Mouse (Mus musculus) heart, adult 2 months (tissue): Measurements from ENCODE around the gene Vps9d1. TPM values are rescaled to one million over a fixed set of nuclear protein-coding genes. Genes with fewer than 3 reads are reported as not detected.

Experiments used
- DNase-seq, 2 experiments: peaks; one replicate each; pipeline ENCODE4 v3.0.0; 2021
- H3K27ac ChIP-seq: fragments of 200-600 bp; 2 replicates; pipeline ENCODE4 v1.8.1; 2022
- H3K27me3 ChIP-seq: fragments of 200-500 bp; 2 replicates; pipeline ENCODE4 v1.6.1; 2012; ENCODE audit warnings: mild to moderate bottlenecking, low read length, inconsistent platforms, mixed read lengths; ENCODE audit not compliant: control insufficient read depth, insufficient read depth
- H3K36me3 ChIP-seq: fragments of 200-500 bp; 2 replicates; pipeline ENCODE4 v1.6.1; 2012; ENCODE audit warnings: low read length, inconsistent platforms; ENCODE audit not compliant: control insufficient read depth, insufficient read depth
- H3K4me1 ChIP-seq: fragments of 200-500 bp; 2 replicates; pipeline ENCODE4 v1.6.1; 2011; ENCODE audit warnings: low read length; ENCODE audit not compliant: control insufficient read depth, insufficient read depth
- H3K4me3 ChIP-seq: fragments of 200-600 bp; 2 replicates; pipeline ENCODE4 v1.8.1; 2022
- H3K79me2 ChIP-seq: fragments of 200-500 bp; replicated peaks from 2 replicates; pipeline ENCODE4 v1.6.1; 2012; ENCODE audit warnings: mild to moderate bottlenecking, inconsistent platforms, low read length, moderate library complexity, mixed read lengths; ENCODE audit not compliant: control insufficient read depth, insufficient read depth
- H3K9ac ChIP-seq: fragments of 200-500 bp; 2 replicates; pipeline ENCODE4 v1.6.1; 2012; ENCODE audit warnings: low read depth, mild to moderate bottlenecking, control low read depth, inconsistent platforms, low read length, mixed read lengths
- CTCF ChIP-seq: fragments of 200-600 bp; IDR thresholded peaks from 2 replicates; pipeline ENCODE4 v1.8.1; 2022; ENCODE audit warnings: antibody characterized with exemption, mild to moderate bottlenecking, moderate library complexity
- EP300 ChIP-seq: fragments of 200-500 bp; IDR thresholded peaks from 2 replicates; pipeline ENCODE4 v1.6.1; 2011; ENCODE audit warnings: low read depth, low read length, control low read depth; ENCODE audit not compliant: insufficient read depth
- POLR2A ChIP-seq: fragments of 200-500 bp; IDR thresholded peaks from 2 replicates; pipeline ENCODE4 v1.6.1; 2011; ENCODE audit warnings: mild to moderate bottlenecking, low read depth, low read length, control low read depth; ENCODE audit not compliant: insufficient read depth
- WGBS: fragments of 180-500 bp; shearing (Covaris S2); methylation state at CpG from one replicate; pipeline ENCODE4 v1.1.7; 2018; 5-methylcytosine and 5-hydroxymethylcytosine counted together
- intact Hi-C: fragments of 180-260 bp; cut with DNase I; formaldehyde crosslinking; loops from one replicate; pipeline ENCODE4 v1.15.1; 2025
- polyA plus RNA-seq: library from polyadenylated mRNA; depleted of rRNA; stranded (reverse); fragments of >200 nt; gene quantifications from 2 replicates; pipeline ENCODE4 v1.2.3, GENCODE M21; 2012
- total RNA-seq, 2 experiments: library from RNA; stranded (reverse); gene quantifications; 2 replicates each; pipeline ENCODE4 v1.2.3; 2021

Gene Vps9d1
- total and polyA plus RNA-seq, 3 experiments: 22.6 to 52.1 (median 34.3) TPM

DNA sequence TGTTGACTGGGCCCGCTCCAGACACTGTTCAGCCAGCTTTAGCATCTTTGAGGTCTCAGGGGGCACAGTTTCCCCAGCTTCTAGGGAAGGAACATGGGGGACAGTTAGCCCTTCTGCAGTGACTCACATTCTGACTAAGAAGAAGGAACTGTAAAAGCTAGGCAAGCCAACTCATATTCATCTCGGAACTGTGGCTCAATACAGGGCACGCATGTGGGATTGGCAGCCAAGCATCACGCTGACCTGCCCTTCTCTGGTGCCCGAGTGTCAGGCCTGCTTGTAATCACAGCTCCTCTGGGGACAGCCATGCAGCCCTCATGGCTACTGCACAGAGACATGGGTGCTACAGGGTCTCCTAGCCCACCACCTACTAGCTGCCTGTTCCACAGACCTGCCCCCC lies 3.2 kb downstream of the Vps9d1 start:
- TF ChIP-seq POLR2A (no peak), CTCF (no peak), EP300 (no peak)
- intact Hi-C loops: loop anchor here (5.0 kb wide), 1 partner anchor 121 kb away; the partner anchor contains the start of gene Tcf25
- WGBS: 89% methylated on average over 5 of the region's 5 CpGs
- Histone ChIP-seq H3K79me2 (no peaks in the 10 kb centered on the region), H3K36me3 (no peaks in the 10 kb centered on the region), H3K4me3 (no peak overlapping the region), H3K27me3 (no peaks in the 10 kb centered on the region), H3K9ac (no peak overlapping the region), H3K4me1 (peaks cover 3% of the 10 kb centered on the region), H3K27ac (no peak overlapping the region)
- DNase-seq: no peak

DNA sequence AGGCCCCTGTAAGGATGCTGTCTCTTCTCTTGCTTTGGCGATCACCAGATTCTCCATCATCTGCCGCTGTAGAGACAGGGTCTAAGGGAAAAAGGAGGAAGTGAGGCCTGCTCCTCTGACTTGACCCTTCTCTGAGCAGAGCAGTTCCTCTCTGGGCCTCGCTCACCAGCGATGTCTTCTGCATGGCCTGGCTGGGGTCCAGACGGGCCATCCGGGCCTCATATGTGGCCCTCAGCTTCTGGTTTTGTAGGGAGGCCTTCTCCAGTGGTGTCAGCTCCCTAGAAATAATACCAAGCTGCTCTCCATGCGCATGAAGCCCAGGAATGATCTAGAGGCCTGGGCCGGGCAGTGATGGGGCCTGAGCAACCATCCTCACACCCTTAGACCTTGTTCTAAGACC lies 5.6 kb downstream of the Vps9d1 start:
- Histone ChIP-seq H3K4me1 (no peaks in the 10 kb centered on the region), H3K9ac (no peak overlapping the region), H3K79me2 (no peaks in the 10 kb centered on the region), H3K27me3 (no peaks in the 10 kb centered on the region), H3K27ac (no peak overlapping the region), H3K4me3 (no peak overlapping the region), H3K36me3 (no peaks in the 10 kb centered on the region)
- TF ChIP-seq CTCF: no peak
- TF ChIP-seq POLR2A: no peak
- TF ChIP-seq EP300: no peak
- intact Hi-C loops: no loop called here
- DNase-seq: peak in 1 of 2 experiments; percentile 55
- WGBS: 86% methylated on average over 8 of the region's 8 CpGs

DNA sequence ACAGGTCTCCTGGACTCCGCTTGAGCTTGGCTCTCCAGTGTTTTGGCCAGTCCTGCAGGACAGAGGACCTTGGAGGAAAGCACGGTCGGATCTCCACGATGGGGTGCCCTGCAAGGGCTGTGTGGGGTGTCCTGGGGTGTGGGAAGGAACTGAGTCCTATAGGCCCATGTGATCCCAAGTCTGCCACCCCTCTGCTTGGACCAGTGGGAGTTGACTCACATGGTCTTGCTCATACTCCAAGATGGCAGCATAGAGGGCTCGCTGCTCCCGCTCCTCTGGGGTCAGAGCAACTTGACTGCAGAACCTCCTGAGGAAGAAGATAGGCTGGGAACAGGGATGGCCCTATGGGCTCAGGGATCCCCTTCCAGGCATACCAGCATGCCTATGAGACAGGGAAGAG lies 6.4 kb downstream of the Vps9d1 start:
- 93% methylated on average over 6 of the region's 6 CpGs for WGBS

DNA sequence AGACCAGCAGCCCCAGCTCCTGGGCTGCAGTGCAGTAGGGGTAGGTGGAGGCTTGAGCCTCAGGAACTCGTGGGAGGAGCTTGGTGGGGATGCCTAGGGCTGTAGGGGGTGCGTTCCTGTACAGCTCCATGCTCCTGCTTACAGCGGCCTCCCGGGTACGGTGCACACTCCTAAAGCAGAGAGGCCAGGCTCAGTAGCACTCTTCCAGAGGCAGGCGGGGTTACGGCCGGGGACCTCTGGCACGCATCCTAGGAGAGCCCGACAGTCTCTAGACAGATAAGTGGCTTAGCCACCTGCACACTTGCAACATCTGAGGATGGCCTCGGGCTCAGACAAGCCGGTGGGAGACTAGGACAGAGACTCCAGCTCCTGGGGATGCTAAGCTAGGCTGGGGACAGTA lies 8.6 kb downstream of the Vps9d1 start:
- Histone ChIP-seq H3K9ac (no peak overlapping the region), H3K36me3 (no peaks in the 10 kb centered on the region), H3K27me3 (no peaks in the 10 kb centered on the region), H3K4me3 (no peak overlapping the region), H3K27ac (no peak overlapping the region), H3K79me2 (no peaks in the 10 kb centered on the region), H3K4me1 (no peaks in the 10 kb centered on the region)
- no peak for DNase-seq
- 83% methylated on average over 12 of the region's 12 CpGs for WGBS
- intact Hi-C loops: no loop called here
- TF ChIP-seq EP300 (no peak), CTCF (no peak), POLR2A (no peak)

More for the DNA sequence above, 6.4 kb downstream of the Vps9d1 start:
- no peaks in the 10 kb centered on the region for H3K36me3 ChIP-seq
- no peaks in the 10 kb centered on the region for H3K4me1 ChIP-seq
- H3K9ac ChIP-seq: no peak overlapping the region
- intact Hi-C loops: no loop called here
- DNase-seq: no peak
- no peaks in the 10 kb centered on the region for H3K27me3 ChIP-seq
- no peak overlapping the region for H3K27ac ChIP-seq
- no peak for TF ChIP-seq EP300
- no peak for TF ChIP-seq POLR2A
- TF ChIP-seq CTCF: no peak
- no peaks in the 10 kb centered on the region for H3K79me2 ChIP-seq
- H3K4me3 ChIP-seq: no peak overlapping the region

DNA sequence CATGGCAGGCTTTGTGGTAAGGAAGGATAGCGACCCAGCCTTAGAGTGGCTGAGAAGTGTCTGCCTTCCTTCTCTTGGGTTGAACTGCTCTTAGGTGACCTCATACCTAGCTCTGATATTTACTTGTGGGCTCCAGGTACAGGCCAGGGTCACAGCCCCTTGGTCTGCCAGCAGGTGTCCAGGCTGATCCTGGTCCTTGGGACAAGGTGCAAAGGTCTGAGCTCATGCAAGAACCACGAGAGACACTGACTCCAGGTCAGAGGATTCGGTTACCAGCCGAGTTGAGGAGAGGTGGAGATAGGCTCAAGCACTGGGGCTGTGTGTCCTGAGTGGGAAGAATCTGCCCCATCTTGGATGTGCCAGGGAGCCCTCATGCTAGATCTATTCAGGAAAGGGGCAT lies 9.8 kb downstream of the Vps9d1 start:
- no peak overlapping the region for H3K9ac ChIP-seq
- H3K27ac ChIP-seq: no peak overlapping the region
- DNase-seq: no peak
- no peak for TF ChIP-seq POLR2A
- TF ChIP-seq EP300: no peak
- no peak for TF ChIP-seq CTCF
- intact Hi-C loops: no loop called here
- H3K79me2 ChIP-seq: no peaks in the 10 kb centered on the region
- no peaks in the 10 kb centered on the region for H3K4me1 ChIP-seq
- no peak overlapping the region for H3K4me3 ChIP-seq
- no peaks in the 10 kb centered on the region for H3K36me3 ChIP-seq
- H3K27me3 ChIP-seq: no peaks in the 10 kb centered on the region
- 98% methylated on average over 4 of the region's 4 CpGs for WGBS

DNA sequence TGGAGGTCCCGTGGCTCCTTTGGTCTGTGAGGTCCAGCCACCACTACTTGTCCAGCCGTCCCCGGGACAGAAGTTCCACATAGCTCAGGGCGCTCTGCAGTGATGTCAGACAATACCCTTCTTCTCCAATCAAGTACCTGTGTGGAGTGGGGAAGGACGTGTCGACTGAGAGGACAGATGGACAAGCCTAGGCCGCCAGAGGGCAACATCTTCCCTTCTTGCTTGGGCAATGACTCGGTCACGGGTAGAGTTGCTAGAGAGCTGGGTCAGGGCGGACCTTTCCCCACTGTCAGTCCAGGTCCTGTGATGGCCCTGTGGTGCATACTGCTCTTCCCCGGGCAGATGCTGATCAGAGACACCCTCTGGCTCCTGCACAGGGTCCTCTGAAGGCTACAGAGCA lies 11.1 kb downstream of the Vps9d1 start:
- no peak overlapping the region for H3K9ac ChIP-seq
- H3K27ac ChIP-seq: no peak overlapping the region
- intact Hi-C loops: no loop called here
- no peak overlapping the region for H3K4me3 ChIP-seq
- no peaks in the 10 kb centered on the region for H3K4me1 ChIP-seq
- no peak for DNase-seq
- 75% methylated on average over 11 of the region's 11 CpGs for WGBS
- H3K79me2 ChIP-seq: no peaks in the 10 kb centered on the region
- H3K27me3 ChIP-seq: no peaks in the 10 kb centered on the region
- H3K36me3 ChIP-seq: no peaks in the 10 kb centered on the region
- TF ChIP-seq CTCF: peak; percentile 17; the same call in 1 of the 2 replicates
- TF ChIP-seq POLR2A: no peak
